Mouse (Mus musculus) B cell, adult (primary cell): ENCODE results near the gene Ccser2. TPM values are rescaled to one million over a fixed set of nuclear protein-coding genes. Genes with fewer than 3 reads are reported as not detected.

Experiments
- total RNA-seq: library from RNA; stranded (reverse); gene quantifications from 4 replicates; pipeline ENCODE4 v1.2.4, GENCODE M21; 2023; ENCODE audit not compliant: inconsistent age

Gene Ccser2
- 30.9 to 35.7 TPM (median 34.8 TPM) in 4 replicates for total RNA-seq

DNA sequence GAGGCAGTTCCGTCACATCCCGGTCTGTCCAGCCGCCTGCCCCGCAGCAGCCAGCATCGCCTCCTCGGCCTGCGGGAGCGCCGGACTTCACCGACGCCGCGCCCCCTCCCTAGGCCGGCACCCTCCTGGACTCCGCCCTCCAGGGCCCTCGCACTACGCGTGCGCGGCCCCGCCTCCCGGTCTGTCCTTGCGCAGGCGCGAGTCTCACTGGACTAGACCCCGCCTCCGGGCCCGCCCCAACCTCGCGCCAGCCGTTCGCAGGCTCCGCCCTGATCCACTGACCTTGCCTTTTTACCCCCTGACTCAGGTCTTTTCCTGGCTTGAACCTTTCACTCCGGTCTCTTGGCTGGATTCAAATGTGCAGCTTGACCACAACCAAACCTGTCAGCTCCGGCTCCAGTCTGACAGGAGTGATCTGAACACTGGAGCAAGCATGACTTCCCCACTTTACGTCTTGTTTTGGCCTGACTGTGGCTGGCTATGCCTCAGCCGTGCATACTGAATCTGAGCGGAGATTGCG, at the start of gene Ccser2:
Gene Ccser2, minus strand, starts transcription at position 150 of the 520 bp plus-strand sequence.

Other genes starting within 250 kb of the Ccser2 start
- gene Rgr, start 80.2 kb upstream of the Ccser2 start, total RNA-seq: not detected in 4 replicates
- gene Lrit1, start 86.1 kb upstream of the Ccser2 start, total RNA-seq: not detected in 4 replicates
- gene Lrit2, start 99.2 kb upstream of the Ccser2 start, total RNA-seq: not detected in 4 replicates
- gene Cdhr1, start 129.6 kb upstream of the Ccser2 start, total RNA-seq: 0.12 TPM in 1 of 4 replicates, not detected in the others
- not detected in 4 replicates for gene 2610528A11Rik, start 145.2 kb upstream of the Ccser2 start, total RNA-seq
- 288 to 312 TPM (median 305 TPM) in 4 replicates for gene Ghitm, start 166.5 kb upstream of the Ccser2 start, total RNA-seq